Mouse (Mus musculus): ENCODE data around the gene Serpinb9b.

The Serpinb9b gene

DNA sequence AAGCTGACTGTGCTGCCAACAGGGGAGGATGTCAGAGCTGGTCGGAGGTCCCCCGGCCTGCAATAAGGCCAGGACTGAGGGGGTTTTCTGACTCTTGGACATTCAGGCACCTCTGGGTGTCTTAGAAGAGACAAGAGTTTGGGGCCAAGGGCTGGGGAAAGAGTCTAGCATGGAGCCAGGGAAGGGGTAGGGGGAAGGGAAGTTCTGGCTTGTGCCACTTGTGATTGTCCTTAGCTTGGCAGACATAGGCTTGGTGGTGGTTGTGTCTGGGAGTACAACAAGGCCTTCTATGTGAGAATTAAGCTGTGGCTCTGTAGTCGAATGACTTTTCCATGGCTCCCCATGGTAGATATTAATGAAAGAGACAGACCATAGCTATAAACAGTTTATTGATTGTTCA is 16.3 kb downstream of the Serpinb9b start:
- no peak for ATAC-seq (ENCODE audit: low TSS enrichment)

DNA sequence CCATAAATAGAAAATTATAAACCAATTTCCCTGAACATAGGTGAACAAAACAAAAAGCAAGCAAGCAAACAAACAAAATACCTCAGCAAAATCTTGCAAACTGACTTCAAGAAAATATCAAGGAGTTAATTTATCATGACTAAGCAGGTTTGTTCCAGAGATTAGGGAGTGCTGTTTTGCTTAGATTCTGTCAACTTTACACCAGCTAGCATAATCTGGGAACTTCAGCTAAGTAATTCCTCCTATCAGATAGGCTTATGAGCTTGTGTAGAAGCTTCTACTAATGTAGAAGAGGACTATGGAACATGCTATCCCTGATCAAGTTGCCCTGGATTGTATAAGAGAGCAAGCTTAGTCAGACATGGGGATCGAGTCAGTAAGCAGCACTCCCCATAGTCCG is 20.0 kb downstream of the Serpinb9b start:
- no peak for ATAC-seq (ENCODE audit: low TSS enrichment)

DNA sequence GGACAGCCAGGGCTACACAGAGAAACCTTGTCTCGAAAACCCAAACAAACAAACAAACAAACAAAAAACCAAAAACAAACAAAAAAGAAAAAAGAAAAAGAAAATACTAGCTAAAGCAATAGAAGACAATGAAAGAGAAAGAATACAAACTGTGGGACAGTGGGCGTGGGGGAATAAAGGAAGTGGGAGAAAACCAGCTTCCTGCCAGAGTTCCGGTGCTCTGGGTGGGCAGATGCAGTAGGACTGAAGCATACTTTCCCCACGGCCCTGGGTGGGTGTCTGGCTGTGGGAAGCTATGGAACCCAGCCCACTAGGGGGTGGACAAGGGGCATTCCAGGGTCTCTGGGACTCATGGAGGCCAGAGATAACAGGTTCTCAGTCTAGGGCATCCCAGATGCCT is 21.0 kb downstream of the Serpinb9b start:
- no peak for ATAC-seq (ENCODE audit: low TSS enrichment)

DNA sequence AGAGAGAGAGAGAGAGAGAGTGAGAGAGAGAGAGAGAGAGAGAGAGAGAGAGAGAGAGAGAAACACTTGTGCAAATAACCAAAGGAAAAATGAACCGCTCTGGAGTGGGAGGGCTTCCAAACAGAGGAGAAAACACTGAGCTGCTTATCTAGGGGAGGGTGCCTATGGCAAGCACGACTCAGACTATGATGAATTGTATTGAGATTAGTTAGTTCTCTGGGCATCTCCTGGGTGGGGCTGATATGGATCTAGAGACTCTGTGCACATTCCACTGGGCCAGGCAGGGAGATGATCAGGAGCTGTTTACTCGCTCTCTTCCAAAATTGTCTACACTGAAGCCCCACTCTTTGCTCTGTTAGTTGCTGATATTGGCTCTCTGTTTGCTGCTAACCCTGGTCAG is 24.5 kb downstream of the Serpinb9b start:
- no peak for ATAC-seq (ENCODE audit: low TSS enrichment)

GRCm38 (mm10) chr13:33063048-33063447 is 35.8 kb downstream of the Serpinb9b start:
- ATAC-seq (ENCODE audit: low TSS enrichment): no peak

GRCm38 (mm10) chr13:33067387-33067977 is 40.3 kb downstream of the Serpinb9b start:
- ATAC-seq (ENCODE audit: low TSS enrichment): peak; percentile 27

- peak; percentile 97 for ATAC-seq (ENCODE audit: low TSS enrichment)
Observed at GRCm38 (mm10) chr13:33068164-33068563, 40.9 kb downstream of the Serpinb9b start.

- ATAC-seq (ENCODE audit: low TSS enrichment): no peak
Observed at GRCm38 (mm10) chr13:33071776-33072175, 44.6 kb downstream of the Serpinb9b start.

DNA sequence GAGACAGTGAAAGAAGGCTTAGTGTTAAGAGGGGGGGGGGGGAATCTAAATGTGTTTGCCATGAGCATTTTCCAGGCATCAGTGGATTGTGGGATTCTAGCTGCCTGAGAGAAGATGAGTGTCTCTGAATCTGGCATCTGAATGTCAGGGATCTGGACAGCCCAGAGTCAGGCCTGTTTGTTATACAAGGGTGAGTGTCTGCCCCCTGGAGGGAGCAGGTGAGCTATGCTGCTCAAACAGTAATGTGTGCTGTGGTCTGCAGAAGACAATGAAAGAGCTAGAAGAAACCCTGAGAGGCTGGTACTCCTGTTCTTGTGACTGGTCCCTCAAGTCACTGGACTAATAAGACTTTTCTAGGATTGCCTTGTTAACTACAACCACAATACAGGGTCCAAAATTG is 46.8 kb downstream of the Serpinb9b start:
- peak; percentile 84 for ATAC-seq (ENCODE audit: low TSS enrichment)

GRCm38 (mm10) chr13:33076247-33076646 is 49.0 kb downstream of the Serpinb9b start:
- ATAC-seq (ENCODE audit: low TSS enrichment): no peak

GRCm38 (mm10) chr13:33077026-33077685 is 49.9 kb downstream of the Serpinb9b start:
- no peak for ATAC-seq (ENCODE audit: low TSS enrichment)

GRCm38 (mm10) chr13:33078056-33078705 is 51.0 kb downstream of the Serpinb9b start, which contains the start of gene Serpinb1b:
Serpinb1b (plus strand) TSS chr13:33078575.
- ATAC-seq (ENCODE audit: low TSS enrichment): peak; percentile 62

DNA sequence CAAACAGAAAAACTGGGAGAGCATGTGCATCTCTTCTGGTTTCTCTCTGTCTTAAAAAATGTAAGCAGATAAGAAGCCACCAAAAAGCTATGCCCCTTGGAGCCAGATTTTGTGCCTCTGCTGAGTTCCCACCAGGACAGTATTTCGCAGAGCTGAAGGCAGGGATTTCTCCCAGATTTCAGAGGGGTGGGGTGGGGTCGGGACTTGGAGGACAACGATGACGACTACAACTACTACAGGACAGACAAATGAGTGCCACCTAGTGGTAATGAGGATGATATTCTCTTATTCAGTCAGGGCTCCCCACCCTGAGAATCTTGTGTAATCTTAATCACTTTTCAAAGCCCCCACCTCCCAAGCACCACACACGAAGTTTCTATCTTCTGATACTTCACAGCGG is 52.2 kb downstream of the Serpinb9b start:
- peak; percentile 78 for ATAC-seq (ENCODE audit: low TSS enrichment)

DNA sequence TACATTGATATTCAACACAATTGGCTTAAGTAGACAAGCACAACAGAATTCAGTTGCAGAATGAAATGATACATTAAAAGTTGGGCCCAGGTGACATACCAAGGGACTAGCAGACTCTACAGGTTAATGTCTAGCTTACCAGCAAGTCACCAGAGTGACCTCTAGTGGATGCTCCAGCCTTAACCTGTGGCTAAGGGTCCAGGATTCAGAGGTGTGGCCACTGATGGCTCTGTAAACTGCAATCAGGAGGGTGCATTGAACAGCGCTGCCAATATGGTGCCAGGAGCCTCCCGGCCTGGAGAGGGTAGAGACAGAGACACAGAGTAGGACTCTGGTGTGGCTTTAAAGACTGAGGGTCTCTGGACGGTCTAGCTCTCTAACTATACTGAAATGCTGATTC is 53.1 kb downstream of the Serpinb9b start:
- ATAC-seq (ENCODE audit: low TSS enrichment): no peak

- peak; percentile 11; the same call in 1 of the 2 replicates for ATAC-seq (ENCODE audit: low TSS enrichment)
Observed at GRCm38 (mm10) chr13:33083834-33084233, 56.6 kb downstream of the Serpinb9b start.

DNA sequence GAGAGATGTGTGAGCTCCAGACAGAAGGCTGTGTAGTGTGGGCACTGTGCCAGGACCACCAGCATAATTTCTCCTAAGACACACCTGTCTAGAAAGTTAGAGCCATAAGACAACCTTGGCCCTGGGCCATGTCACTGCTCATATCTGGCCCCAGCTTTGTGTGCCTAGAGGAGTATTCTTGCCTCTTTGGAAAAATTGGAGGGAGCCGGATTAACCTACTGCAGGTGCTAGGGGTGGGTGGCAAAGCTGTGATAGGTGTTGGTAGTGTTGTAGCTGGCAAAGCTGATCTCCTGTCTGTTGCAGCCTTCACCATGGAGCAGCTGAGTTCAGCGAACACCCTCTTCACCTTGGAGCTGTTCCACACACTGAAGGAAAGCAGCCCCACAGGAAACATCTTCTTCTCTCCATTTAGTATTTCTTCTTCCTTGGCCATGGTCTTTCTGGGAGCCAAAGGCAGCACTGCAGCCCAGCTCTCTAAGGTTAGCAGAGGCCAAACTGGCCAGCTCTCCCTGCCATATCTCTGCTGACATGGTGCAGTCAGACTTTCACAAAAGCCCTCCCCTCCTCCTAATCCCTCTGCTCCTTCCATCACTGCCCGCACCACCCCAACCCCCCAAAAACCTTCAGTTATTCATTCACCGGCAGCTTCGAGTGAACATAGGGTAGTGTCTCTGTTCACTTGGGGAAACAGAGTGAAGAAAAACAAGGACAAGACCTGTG is 57.9 kb downstream of the Serpinb9b start:
- peak; percentile 42 for ATAC-seq (ENCODE audit: low TSS enrichment)

DNA sequence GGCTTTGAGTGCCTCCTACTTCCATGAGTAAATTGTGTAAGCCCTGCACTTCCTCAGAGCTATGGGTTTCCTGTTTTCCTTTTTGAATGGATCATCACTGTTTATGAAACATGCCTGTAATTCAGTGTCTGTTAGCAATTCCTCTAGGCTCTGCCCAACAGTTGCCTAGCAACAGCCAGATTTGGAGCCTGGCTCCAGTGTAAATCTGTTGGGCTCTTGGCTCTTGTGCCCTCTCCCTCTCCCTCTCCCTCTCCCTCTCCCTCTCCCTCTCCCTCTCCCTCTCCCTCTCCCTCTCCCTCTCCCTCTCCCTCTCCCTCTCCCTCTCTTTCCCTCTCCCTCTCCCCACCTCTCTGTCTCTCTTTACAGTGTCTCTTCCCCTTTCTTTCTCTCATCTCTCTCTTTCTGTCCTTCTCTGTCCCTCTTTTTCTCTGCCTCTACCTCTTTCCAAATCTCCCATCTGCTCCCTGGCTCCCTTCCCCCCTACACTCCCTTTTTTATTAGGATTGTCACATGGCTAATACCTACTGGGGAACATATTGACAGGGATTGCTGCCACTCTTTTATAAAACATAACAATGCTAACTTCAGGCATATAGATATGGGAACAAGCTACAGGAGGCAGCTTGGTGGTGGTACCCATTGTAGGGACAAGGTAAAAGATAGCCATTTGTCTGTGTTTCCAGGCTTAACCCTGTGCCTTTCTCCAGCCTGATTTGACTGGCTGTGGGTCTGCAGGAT is 58.6 kb downstream of the Serpinb9b start:
- peak; percentile 83 for ATAC-seq (ENCODE audit: low TSS enrichment)

DNA sequence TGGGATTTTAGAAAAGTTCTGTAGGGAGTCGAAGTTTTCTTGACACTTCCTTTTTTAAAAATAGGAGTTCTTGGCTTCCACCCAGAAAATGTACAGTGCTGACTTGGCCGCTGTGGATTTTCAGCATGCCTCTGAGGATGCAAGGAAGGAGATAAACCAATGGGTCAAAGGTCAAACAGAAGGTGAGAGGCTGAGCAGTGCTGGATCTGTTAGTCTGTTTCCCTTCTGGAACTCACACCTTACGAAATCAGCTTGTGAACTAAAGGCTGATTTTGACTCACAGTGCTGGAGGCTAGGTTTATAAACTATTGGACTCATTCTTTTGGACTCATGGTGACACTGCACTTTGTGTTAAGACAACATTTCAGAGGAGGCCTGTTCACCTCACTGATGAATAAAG is 62.4 kb downstream of the Serpinb9b start:
- no peak for ATAC-seq (ENCODE audit: low TSS enrichment)

DNA sequence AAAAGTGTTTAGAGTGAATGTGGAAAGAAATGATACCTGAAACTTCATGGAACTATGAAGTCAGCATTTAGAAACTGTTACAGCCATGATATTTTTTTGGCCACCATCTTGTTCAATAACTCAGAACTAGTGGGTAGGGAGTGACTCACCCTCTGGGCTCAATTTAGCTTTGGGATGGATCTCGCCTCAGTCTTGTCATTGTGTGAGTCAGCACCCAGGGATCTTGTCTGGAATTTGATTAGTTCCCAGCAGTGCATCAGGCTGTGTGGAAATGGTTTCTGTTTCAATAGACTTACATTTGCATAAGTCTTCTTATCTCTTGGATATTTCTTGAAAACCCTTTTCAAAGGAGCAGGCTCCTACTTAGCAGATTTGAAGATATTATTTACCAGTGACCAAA is 63.3 kb downstream of the Serpinb9b start:
- peak; percentile 99 for ATAC-seq (ENCODE audit: low TSS enrichment)

GRCm38 (mm10) chr13:33091306-33091705 is 64.1 kb downstream of the Serpinb9b start:
- ATAC-seq (ENCODE audit: low TSS enrichment): no peak
